In the genomic region with DNA sequence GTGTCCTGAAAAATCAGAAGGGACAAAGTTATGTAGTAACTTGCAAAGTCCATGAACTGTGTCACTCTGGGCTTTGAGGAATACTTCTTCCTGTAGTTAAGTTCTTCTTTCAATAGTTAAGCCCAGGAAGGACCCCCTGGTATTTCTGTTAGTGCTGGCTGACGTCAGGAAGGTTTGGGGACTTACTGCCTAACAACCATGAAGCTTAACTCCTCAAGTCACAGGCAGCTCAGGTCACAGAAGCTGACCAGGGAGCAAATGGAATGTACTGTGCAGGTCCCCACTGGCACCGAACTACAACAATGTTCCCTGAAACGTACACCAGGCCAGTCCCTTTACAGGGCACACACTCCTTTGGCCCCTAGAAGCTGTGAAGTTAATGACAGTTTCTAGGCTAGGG, we compare ENCODE assay signal across 26 mouse cellular contexts. TPM values are rescaled to one million over a fixed set of nuclear protein-coding genes. Genes with fewer than 3 reads are reported as not detected.
DNase-seq lines count a peak whose midpoint lies in the region; ATAC-seq and TF ChIP-seq lines count a peak whose summit lies in the region.
"Had no signal": no experiment of that assay in that cellular context is flagged by ENCODE, and none has a peak within 500 bp of the region (broad histone marks: within the 10 kb centered on the region; RNA-seq: fewer than 3 reads in every experiment).

No protein-coding gene starts in this region.

- H3K4me2 ChIP-seq in kidney, postnatal 0 days (ENCODE audit: low read length): no peak overlapping the region
- H3K4me2 ChIP-seq in intestine, embryonic 16.5 days (ENCODE audit: low read depth, low read length): no peak overlapping the region
- H3K4me2 ChIP-seq: forebrain, embryonic 13.5 days; heart, embryonic 13.5 days; hindbrain, embryonic 12.5 days had no signal

- H3K9ac ChIP-seq in kidney, postnatal 0 days (ENCODE audit: low read depth, low read length): no peak overlapping the region
- no peak overlapping the region for H3K9ac ChIP-seq in intestine, embryonic 16.5 days (ENCODE audit: low read depth, low read length)
- H3K9ac ChIP-seq: forebrain, embryonic 13.5 days; heart, embryonic 13.5 days; hindbrain, embryonic 12.5 days had no signal

- peak; percentile 48 for DNase-seq in kidney, adult 9 months
- DNase-seq in kidney, adult 18-20 months: no peak
- no peak for DNase-seq in kidney, postnatal 0 days (ENCODE audit: low spot score)
- DNase-seq in kidney, postnatal 36 days: no peak
- no peak for DNase-seq in right cerebral cortex, postnatal 4 days
- DNase-seq in thymus, postnatal 10 days (ENCODE audit: low spot score in 2 of 2): no peak
- DNase-seq: adrenal gland, postnatal 10 days; adrenal gland, postnatal 36 days; B cell, adult 2 months; cerebellum, adult 18-20 months; cerebellum, adult 9-10 months; cerebellum, postnatal 14 days; gastrocnemius, postnatal 10 days; gastrocnemius, postnatal 36 days; heart, adult 2 months; heart, postnatal 14 days had no signal

- WGBS in kidney, postnatal 0 days: 70% methylated on average over 3 of the region's 3 CpGs
- WGBS in intestine, embryonic 16.5 days: 52% methylated on average over 3 of the region's 3 CpGs

- H3K4me3 ChIP-seq in kidney, postnatal 0 days (replicated peaks; ENCODE audit: low read depth, low read length): no peak overlapping the region
- no peak overlapping the region for H3K4me3 ChIP-seq in intestine, embryonic 16.5 days (ENCODE audit: low read length)
- H3K4me3 ChIP-seq: forebrain, embryonic 10.5 days; forebrain, embryonic 13.5 days; heart, adult 2 months; heart, embryonic 10.5 days; heart, embryonic 13.5 days; hindbrain, embryonic 12.5 days had no signal

- no peaks in the 10 kb centered on the region for H3K27me3 ChIP-seq in kidney, postnatal 0 days (ENCODE audit: insufficient read depth, low read length)
- no peaks in the 10 kb centered on the region for H3K27me3 ChIP-seq in intestine, embryonic 16.5 days (replicated peaks; ENCODE audit: control insufficient read depth, insufficient read depth, low read length)
- H3K27me3 ChIP-seq: CH12.LX; forebrain, embryonic 13.5 days; heart, embryonic 13.5 days; hindbrain, embryonic 12.5 days; Patski had no signal

- H3K4me1 ChIP-seq in kidney, postnatal 0 days (replicated peaks; ENCODE audit: insufficient read depth, low read length): peaks cover 9% of the 10 kb centered on the region; the same call in 1 of the 2 replicates
- peaks cover 15% of the 10 kb centered on the region for H3K4me1 ChIP-seq in intestine, embryonic 16.5 days (ENCODE audit: control insufficient read depth, insufficient read depth, low read length)
- H3K4me1 ChIP-seq: forebrain, embryonic 10.5 days; forebrain, embryonic 13.5 days; hindbrain, embryonic 12.5 days had no signal

- no peak for TF ChIP-seq CTCF in kidney, postnatal 0 days (IDR thresholded peaks at IDR 0.05; ENCODE audit: low read depth)

- no peaks in the 10 kb centered on the region for H3K9me3 ChIP-seq in kidney, postnatal 0 days (replicated peaks; ENCODE audit: low read length)
- no peaks in the 10 kb centered on the region for H3K9me3 ChIP-seq in intestine, embryonic 16.5 days (ENCODE audit: control insufficient read depth, low read length)
- H3K9me3 ChIP-seq: forebrain, embryonic 10.5 days; forebrain, embryonic 13.5 days; G1E; heart, embryonic 10.5 days; heart, embryonic 13.5 days; hindbrain, embryonic 12.5 days had no signal

- 0 out of 2 replicates have a peak, but pooled peaks have one; percentile 52 for ATAC-seq in kidney, postnatal 0 days (replicated peaks; ENCODE audit: low FRiP score, low read depth)
- 0 out of 2 replicates have a peak, but pooled peaks have one; percentile 26 for ATAC-seq in intestine, embryonic 16.5 days
- ATAC-seq: forebrain, embryonic 13.5 days; forebrain, embryonic 16.5 days; Patski had no signal

- peak overlapping the region; percentile 57; the same call in 1 of the 2 replicates for H3K27ac ChIP-seq in kidney, postnatal 0 days
- peak overlapping the region; percentile 62 for H3K27ac ChIP-seq in intestine, embryonic 16.5 days (ENCODE audit: low read length)
- H3K27ac ChIP-seq: forebrain, embryonic 10.5 days; forebrain, embryonic 13.5 days; heart, adult 2 months; heart, embryonic 10.5 days; heart, embryonic 13.5 days; hindbrain, embryonic 12.5 days had no signal

- H3K36me3 ChIP-seq in kidney, postnatal 0 days (ENCODE audit: insufficient read depth, low read length): no peaks in the 10 kb centered on the region
- no peaks in the 10 kb centered on the region for H3K36me3 ChIP-seq in intestine, embryonic 16.5 days (ENCODE audit: control insufficient read depth, insufficient read depth, low read length)

RNA-seq across cellular contexts. Expression of a gene that starts 25.2 kb away (rescaled TPM):
- polyA plus RNA-seq in kidney, postnatal 0 days (2015; fragmentation: Nextera tagmentation; extraction: Ambion mirVana): 31.5 and 37.7 TPM in 2 replicates
- polyA plus RNA-seq in intestine, embryonic 16.5 days (2015; fragmentation: Nextera tagmentation; extraction: Ambion mirVana): 28.9 and 30.7 TPM in 2 replicates

RNA-seq across cellular contexts. Expression of a gene that starts 34.4 kb away (rescaled TPM):
- 265 and 334 TPM in 2 replicates for polyA plus RNA-seq in kidney, postnatal 0 days (2015; fragmentation: Nextera tagmentation; extraction: Ambion mirVana)
- 248 and 311 TPM in 2 replicates for polyA plus RNA-seq in intestine, embryonic 16.5 days (2015; fragmentation: Nextera tagmentation; extraction: Ambion mirVana)
- polyA plus RNA-seq: G1E had no signal

RNA-seq across cellular contexts. Expression of a gene that starts 39.9 kb away (rescaled TPM):
- polyA plus RNA-seq in kidney, postnatal 0 days (2015; fragmentation: Nextera tagmentation; extraction: Ambion mirVana): 30.6 and 34.4 TPM in 2 replicates
- polyA plus RNA-seq in intestine, embryonic 16.5 days (2015; fragmentation: Nextera tagmentation; extraction: Ambion mirVana): 58.0 and 60.8 TPM in 2 replicates
- polyA plus RNA-seq: G1E had no signal
